Mouse (Mus musculus): Measurements from ENCODE around the gene Ssx2ip. TPM values are rescaled to one million over a fixed set of nuclear protein-coding genes. Genes with fewer than 3 reads are reported as not detected.

The Ssx2ip gene
- total RNA-seq, 2 experiments from 2014 or later = 91.0 to 91.6 TPM

- no peak overlapping the region for H3K27ac ChIP-seq
- intact Hi-C loops (cut with DNase I) = no loop called here
- DNase-seq (ENCODE audit: extremely low spot score in 1 of 2, low spot score in 2 of 2) = peak in 1 of 2 experiments; percentile 8
- no peak overlapping the region for H3K4me3 ChIP-seq
- TF ChIP-seq CTCF (IDR thresholded peaks at IDR 0.05) = no peak
These were observed 38.0 kb downstream of the Ssx2ip start for GRCm38 (mm10) chr3:146442484-146442883.

- Histone ChIP-seq H3K27ac (no peak overlapping the region), H3K4me3 (no peak overlapping the region)
- TF ChIP-seq CTCF (IDR thresholded peaks at IDR 0.05) = no peak
- intact Hi-C loops (cut with DNase I) = no loop called here
- DNase-seq (ENCODE audit: extremely low spot score in 1 of 2, low spot score in 2 of 2) = peak in 1 of 2 experiments; percentile 5
These were observed 38.5 kb downstream of the Ssx2ip start for GRCm38 (mm10) chr3:146442936-146443335.

GRCm38 (mm10) chr3:146443380-146443779 lies 38.9 kb downstream of the Ssx2ip start:
- TF ChIP-seq CTCF (IDR thresholded peaks at IDR 0.05) = no peak
- no peak overlapping the region for H3K27ac ChIP-seq
- no peak overlapping the region for H3K4me3 ChIP-seq
- DNase-seq (ENCODE audit: extremely low spot score in 1 of 2, low spot score in 2 of 2) = no peak
- intact Hi-C loops (cut with DNase I) = no loop called here

GRCm38 (mm10) chr3:146444880-146445279 lies 40.4 kb downstream of the Ssx2ip start:
- no peak overlapping the region for H3K27ac ChIP-seq
- TF ChIP-seq CTCF (IDR thresholded peaks at IDR 0.05) = no peak
- H3K4me3 ChIP-seq = no peak overlapping the region
- intact Hi-C loops (cut with DNase I) = no loop called here
- DNase-seq (ENCODE audit: extremely low spot score in 1 of 2, low spot score in 2 of 2) = peak in 1 of 2 experiments; percentile 6

- intact Hi-C loops (cut with DNase I) = no loop called here
- TF ChIP-seq CTCF (IDR thresholded peaks at IDR 0.05) = no peak
- no peak for DNase-seq (ENCODE audit: extremely low spot score in 1 of 2, low spot score in 2 of 2)
- no peak overlapping the region for H3K4me3 ChIP-seq
- no peak overlapping the region for H3K27ac ChIP-seq
These were observed 42.7 kb downstream of the Ssx2ip start for GRCm38 (mm10) chr3:146447156-146447555.

- no peak overlapping the region for H3K4me3 ChIP-seq
- DNase-seq (ENCODE audit: extremely low spot score in 1 of 2, low spot score in 2 of 2) = no peak
- H3K27ac ChIP-seq = no peak overlapping the region
- intact Hi-C loops (cut with DNase I) = no loop called here
- no peak for TF ChIP-seq CTCF (IDR thresholded peaks at IDR 0.05)
These were observed 43.2 kb downstream of the Ssx2ip start for GRCm38 (mm10) chr3:146447598-146447997.

GRCm38 (mm10) chr3:146448372-146448771 lies 43.9 kb downstream of the Ssx2ip start:
- intact Hi-C loops (cut with DNase I) = no loop called here
- Histone ChIP-seq H3K27ac (no peak overlapping the region), H3K4me3 (no peak overlapping the region)
- no peak for TF ChIP-seq CTCF (IDR thresholded peaks at IDR 0.05)
- DNase-seq (ENCODE audit: extremely low spot score in 1 of 2, low spot score in 2 of 2) = no peak

GRCm38 (mm10) chr3:146448969-146449368 lies 44.5 kb downstream of the Ssx2ip start:
- no peak overlapping the region for H3K4me3 ChIP-seq
- H3K27ac ChIP-seq = no peak overlapping the region
- no peak for DNase-seq (ENCODE audit: extremely low spot score in 1 of 2, low spot score in 2 of 2)
- intact Hi-C loops (cut with DNase I) = no loop called here
- TF ChIP-seq CTCF (IDR thresholded peaks at IDR 0.05) = no peak

- DNase-seq (ENCODE audit: extremely low spot score in 1 of 2, low spot score in 2 of 2) = no peak
- no peak for TF ChIP-seq CTCF (IDR thresholded peaks at IDR 0.05)
- peak within 1 kb of the TSS; percentile 57 for H3K4me3 ChIP-seq
- intact Hi-C loops (cut with DNase I) = loop anchor here (5.0 kb wide), 1 partner anchor 323 kb away; no protein-coding TSS in a partner anchor
- H3K27ac ChIP-seq = peak within 1 kb of the TSS; percentile 78
These were observed 45.4 kb downstream of the Ssx2ip start, which contains the start of gene Ctbs for GRCm38 (mm10) chr3:146449745-146450250. TSS of gene Ctbs (plus strand) at chr3:146449795.

- Histone ChIP-seq H3K27ac (peak overlapping the region; percentile 78), H3K4me3 (peak overlapping the region; percentile 57)
- DNase-seq (ENCODE audit: extremely low spot score in 1 of 2, low spot score in 2 of 2) = peak; percentile 89 to 90
- peak; percentile 41 for TF ChIP-seq CTCF (IDR thresholded peaks at IDR 0.05)
- intact Hi-C loops (cut with DNase I) = loop anchor here (5.0 kb wide), 1 partner anchor 322 kb away; no protein-coding TSS in a partner anchor
These were observed 46.0 kb downstream of the Ssx2ip start for GRCm38 (mm10) chr3:146450371-146450841.

- H3K4me3 ChIP-seq = no peak overlapping the region
- no peak for TF ChIP-seq CTCF (IDR thresholded peaks at IDR 0.05)
- no peak for DNase-seq (ENCODE audit: extremely low spot score in 1 of 2, low spot score in 2 of 2)
- H3K27ac ChIP-seq = no peak overlapping the region
- intact Hi-C loops (cut with DNase I) = loop anchor here (5.0 kb wide), 1 partner anchor 321 kb away; no protein-coding TSS in a partner anchor
These were observed 46.9 kb downstream of the Ssx2ip start for GRCm38 (mm10) chr3:146451375-146451774.

- Histone ChIP-seq H3K4me3 (no peak overlapping the region), H3K27ac (no peak overlapping the region)
- intact Hi-C loops (cut with DNase I) = no loop called here
- TF ChIP-seq CTCF (IDR thresholded peaks at IDR 0.05) = no peak
- no peak for DNase-seq (ENCODE audit: extremely low spot score in 1 of 2, low spot score in 2 of 2)
These were observed 58.5 kb downstream of the Ssx2ip start for GRCm38 (mm10) chr3:146462939-146463338.

GRCm38 (mm10) chr3:146469226-146469625 lies 64.8 kb downstream of the Ssx2ip start:
- DNase-seq (ENCODE audit: extremely low spot score in 1 of 2, low spot score in 2 of 2) = no peak

More at GRCm38 (mm10) chr3:146469226-146469625, 64.8 kb downstream of the Ssx2ip start:
- H3K4me3 ChIP-seq = no peak overlapping the region
- no peak overlapping the region for H3K27ac ChIP-seq
- intact Hi-C loops (cut with DNase I) = no loop called here
- TF ChIP-seq CTCF (IDR thresholded peaks at IDR 0.05) = no peak

All from left cerebral cortex, adult 2 months (tissue).